Mouse (Mus musculus): ENCODE measurements around the gene Cd300lg.

DNA sequence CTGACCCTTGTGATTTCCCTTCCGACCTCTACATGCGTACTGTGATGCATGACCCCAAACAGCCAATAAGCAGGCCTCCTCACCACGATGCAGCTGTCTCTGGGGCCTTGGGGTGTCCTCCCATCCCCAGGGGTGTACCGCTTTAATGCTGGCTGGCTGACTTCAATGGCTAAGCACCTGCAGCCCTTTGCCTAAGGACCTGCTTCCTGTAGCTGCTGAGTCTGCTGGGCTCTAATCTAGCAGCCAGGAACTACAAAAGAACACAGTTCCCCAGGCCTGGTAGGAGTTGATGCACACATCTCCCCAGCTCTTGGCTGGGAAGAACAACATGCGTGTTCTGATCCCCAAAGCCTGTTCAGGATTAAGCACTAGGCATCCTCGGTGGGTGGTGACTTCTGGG, 25.8 kb upstream of the Cd300lg start:
- no peak for TF ChIP-seq TAL1 (IDR thresholded peaks at IDR 0.05; ENCODE audit: low read length)
- TF ChIP-seq GATA1 (IDR thresholded peaks at IDR 0.05; ENCODE audit: low read length) = no peak
